Mouse (Mus musculus): ENCODE data around the gene Pam. TPM values are rescaled to one million over a fixed set of nuclear protein-coding genes. Genes with fewer than 3 reads are reported as not detected.

Gene Pam
- polyA plus RNA-seq, 1 experiment from 2014 or later, result 18.0 TPM

DNA sequence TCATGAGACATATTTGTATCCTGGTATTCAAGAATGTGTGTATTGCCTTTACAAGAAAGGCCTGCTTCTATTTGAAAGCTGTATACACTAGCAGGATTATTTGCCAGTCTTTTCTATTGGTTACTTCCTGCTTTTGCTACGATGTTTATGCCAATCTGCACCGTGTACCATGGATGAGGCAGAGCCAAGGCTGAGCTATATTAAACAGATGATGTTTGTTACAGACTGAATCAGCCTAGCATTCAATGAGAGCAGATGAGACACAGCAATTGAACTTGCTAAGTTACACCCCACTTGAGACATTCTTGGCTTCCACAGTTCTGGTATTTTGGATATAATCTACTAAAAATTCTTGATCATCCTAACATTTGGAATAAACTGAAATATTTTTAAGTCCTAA lies 267.9 kb downstream of the Pam start:
- Histone ChIP-seq H3K4me3 (ENCODE audit: low read depth, low read length) (no peak overlapping the region), H3K4me1 (ENCODE audit: control insufficient read depth, insufficient read depth, low read length) (no peaks in the 10 kb centered on the region), H3K27me3 (ENCODE audit: control insufficient read depth, insufficient read depth, low read length) (no peaks in the 10 kb centered on the region), H3K9ac (ENCODE audit: low read length) (no peak overlapping the region), H3K9me3 (ENCODE audit: control insufficient read depth, low read length) (no peaks in the 10 kb centered on the region), H3K4me2 (ENCODE audit: low read depth, severe bottlenecking) (no peak overlapping the region), H3K36me3 (ENCODE audit: control insufficient read depth, insufficient read depth, low read length) (no peaks in the 10 kb centered on the region), H3K27ac (replicated peaks; ENCODE audit: low read depth, low read length) (no peak overlapping the region)
- 86% methylated on average over 2 of the region's 2 CpGs for WGBS
- ATAC-seq (ENCODE audit: insufficient number of reproducible peaks, low FRiP score, low TSS enrichment, low read depth), result no peak
- DNase-seq (ENCODE audit: low spot score), result no peak

DNA sequence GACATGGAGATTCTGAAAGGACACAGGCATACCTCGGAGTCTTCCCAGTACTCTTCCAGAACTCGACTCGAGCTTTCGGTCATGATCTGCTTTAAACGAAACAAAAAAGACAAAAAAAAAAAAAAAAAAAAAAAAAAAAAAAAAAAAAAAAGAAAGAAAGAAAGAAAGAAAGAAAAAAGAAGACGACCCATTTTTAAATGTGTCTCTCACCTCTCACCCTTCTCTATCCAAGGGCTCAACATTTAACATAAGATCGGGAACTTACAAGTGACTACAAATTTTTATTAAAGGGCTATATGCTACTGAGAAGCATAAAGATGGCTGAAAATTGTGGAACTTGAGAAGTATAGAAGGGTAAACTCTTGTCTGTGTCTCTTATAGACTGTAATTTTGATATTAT lies 272.5 kb downstream of the Pam start:
- WGBS, result 92% methylated on average over 7 of the region's 7 CpGs
- Histone ChIP-seq H3K9me3 (ENCODE audit: control insufficient read depth, low read length) (no peaks in the 10 kb centered on the region), H3K27me3 (ENCODE audit: control insufficient read depth, insufficient read depth, low read length) (no peaks in the 10 kb centered on the region), H3K4me2 (ENCODE audit: low read depth, severe bottlenecking) (no peak overlapping the region), H3K4me3 (ENCODE audit: low read depth, low read length) (no peak overlapping the region), H3K36me3 (ENCODE audit: control insufficient read depth, insufficient read depth, low read length) (no peaks in the 10 kb centered on the region), H3K27ac (replicated peaks; ENCODE audit: low read depth, low read length) (no peak overlapping the region), H3K9ac (ENCODE audit: low read length) (no peak overlapping the region), H3K4me1 (ENCODE audit: control insufficient read depth, insufficient read depth, low read length) (no peaks in the 10 kb centered on the region)
- ATAC-seq (ENCODE audit: insufficient number of reproducible peaks, low FRiP score, low TSS enrichment, low read depth) (no peak), DNase-seq (ENCODE audit: low spot score) (no peak)

DNA sequence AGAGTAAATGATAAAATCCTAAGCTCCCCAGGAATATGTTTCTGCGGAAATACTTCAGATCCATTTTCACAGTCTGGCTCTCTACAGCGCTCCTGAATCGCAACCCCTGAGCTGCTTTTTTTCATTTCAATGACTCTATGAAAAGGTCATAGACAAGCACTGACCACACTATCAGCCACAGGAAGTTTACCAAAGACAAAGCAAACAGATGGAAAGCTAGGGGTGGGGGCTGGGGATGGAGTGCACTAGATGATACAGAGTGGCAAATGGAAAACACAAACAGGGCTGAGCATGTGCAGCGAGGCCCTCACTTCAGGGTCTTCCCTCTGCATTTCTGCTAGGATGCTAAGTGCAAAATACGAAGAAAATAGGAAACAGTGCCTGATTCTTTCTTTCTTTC lies 273.2 kb downstream of the Pam start:
- WGBS, result 94% methylated on average over 5 of the region's 5 CpGs
- no peaks in the 10 kb centered on the region for H3K4me1 ChIP-seq (ENCODE audit: control insufficient read depth, insufficient read depth, low read length)
- no peak overlapping the region for H3K27ac ChIP-seq (replicated peaks; ENCODE audit: low read depth, low read length)
- H3K9me3 ChIP-seq (ENCODE audit: control insufficient read depth, low read length), result no peaks in the 10 kb centered on the region
- H3K27me3 ChIP-seq (ENCODE audit: control insufficient read depth, insufficient read depth, low read length), result no peaks in the 10 kb centered on the region
- DNase-seq (ENCODE audit: low spot score) (no peak), ATAC-seq (ENCODE audit: insufficient number of reproducible peaks, low FRiP score, low TSS enrichment, low read depth) (no peak)
- no peak overlapping the region for H3K9ac ChIP-seq (ENCODE audit: low read length)
- no peak overlapping the region for H3K4me3 ChIP-seq (ENCODE audit: low read depth, low read length)
- H3K4me2 ChIP-seq (ENCODE audit: low read depth, severe bottlenecking), result no peak overlapping the region
- no peaks in the 10 kb centered on the region for H3K36me3 ChIP-seq (ENCODE audit: control insufficient read depth, insufficient read depth, low read length)

DNA sequence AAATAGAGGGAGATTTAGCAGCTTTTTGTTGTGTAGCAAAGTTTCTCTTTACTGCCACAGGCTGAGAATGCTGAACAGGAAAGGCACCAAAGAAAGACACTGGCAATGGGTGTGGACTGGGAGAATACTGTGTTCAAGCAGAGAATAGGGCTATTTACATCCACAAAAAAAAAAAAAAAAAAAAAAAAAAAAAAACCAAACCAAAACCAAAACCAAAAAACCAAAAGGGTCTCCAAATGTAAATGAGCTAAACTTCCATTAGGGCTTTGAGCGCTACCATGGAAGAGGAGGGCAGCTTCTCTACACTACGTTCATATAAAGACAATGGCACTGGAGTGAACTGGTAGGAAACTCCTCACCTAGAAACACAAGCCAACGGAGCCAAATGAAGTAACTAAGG lies 274.2 kb downstream of the Pam start:
- H3K36me3 ChIP-seq (ENCODE audit: control insufficient read depth, insufficient read depth, low read length), result no peaks in the 10 kb centered on the region
- no peak for DNase-seq (ENCODE audit: low spot score)
- H3K27ac ChIP-seq (replicated peaks; ENCODE audit: low read depth, low read length), result no peak overlapping the region
- 83% methylated on average over 3 of the region's 3 CpGs for WGBS
- no peak overlapping the region for H3K4me2 ChIP-seq (ENCODE audit: low read depth, severe bottlenecking)
- H3K4me3 ChIP-seq (ENCODE audit: low read depth, low read length), result no peak overlapping the region
- H3K9ac ChIP-seq (ENCODE audit: low read length), result no peak overlapping the region
- no peaks in the 10 kb centered on the region for H3K4me1 ChIP-seq (ENCODE audit: control insufficient read depth, insufficient read depth, low read length)
- ATAC-seq (ENCODE audit: insufficient number of reproducible peaks, low FRiP score, low TSS enrichment, low read depth), result no peak
- H3K9me3 ChIP-seq (ENCODE audit: control insufficient read depth, low read length), result no peaks in the 10 kb centered on the region
- H3K27me3 ChIP-seq (ENCODE audit: control insufficient read depth, insufficient read depth, low read length), result no peaks in the 10 kb centered on the region

DNA sequence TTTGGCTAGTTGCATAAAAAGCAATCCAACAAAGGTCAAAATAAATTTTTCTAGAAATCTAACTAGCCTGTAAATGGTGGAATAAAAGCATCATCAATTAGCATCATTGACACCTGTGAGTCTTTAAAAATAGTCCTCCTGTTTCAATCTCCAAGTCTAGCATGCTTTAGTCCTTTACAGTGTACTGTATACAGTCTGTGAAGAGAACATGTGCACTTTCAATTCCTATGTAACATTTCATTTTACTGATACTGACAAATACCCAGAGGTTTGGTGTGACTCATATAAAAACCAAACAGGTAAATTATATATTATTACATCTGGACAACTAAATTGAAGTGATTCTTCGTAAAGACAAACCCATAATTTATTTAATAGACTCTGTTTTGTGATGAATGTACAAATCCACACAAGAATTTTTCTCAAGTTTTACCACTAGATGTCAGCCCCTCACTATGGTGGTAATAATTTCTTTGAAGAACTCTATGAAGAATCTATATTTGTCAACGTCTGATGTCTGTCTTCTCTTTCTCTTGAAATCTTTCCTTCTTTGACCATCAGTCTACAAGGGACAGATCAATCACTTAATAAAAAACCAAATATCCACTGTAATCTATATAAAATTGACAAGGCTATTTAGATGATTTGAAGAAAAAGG lies 286.1 kb downstream of the Pam start:
- Histone ChIP-seq H3K9me3 (ENCODE audit: control insufficient read depth, low read length) (no peaks in the 10 kb centered on the region), H3K27ac (replicated peaks; ENCODE audit: low read depth, low read length) (no peak overlapping the region), H3K4me2 (ENCODE audit: low read depth, severe bottlenecking) (no peak overlapping the region), H3K4me3 (ENCODE audit: low read depth, low read length) (no peak overlapping the region), H3K4me1 (ENCODE audit: control insufficient read depth, insufficient read depth, low read length) (no peaks in the 10 kb centered on the region), H3K27me3 (ENCODE audit: control insufficient read depth, insufficient read depth, low read length) (no peaks in the 10 kb centered on the region), H3K9ac (ENCODE audit: low read length) (no peak overlapping the region), H3K36me3 (ENCODE audit: control insufficient read depth, insufficient read depth, low read length) (no peaks in the 10 kb centered on the region)
- WGBS, result 57% methylated on average over 2 of the region's 2 CpGs
- DNase-seq (ENCODE audit: low spot score) (no peak), ATAC-seq (ENCODE audit: insufficient number of reproducible peaks, low FRiP score, low TSS enrichment, low read depth) (no peak)

DNA sequence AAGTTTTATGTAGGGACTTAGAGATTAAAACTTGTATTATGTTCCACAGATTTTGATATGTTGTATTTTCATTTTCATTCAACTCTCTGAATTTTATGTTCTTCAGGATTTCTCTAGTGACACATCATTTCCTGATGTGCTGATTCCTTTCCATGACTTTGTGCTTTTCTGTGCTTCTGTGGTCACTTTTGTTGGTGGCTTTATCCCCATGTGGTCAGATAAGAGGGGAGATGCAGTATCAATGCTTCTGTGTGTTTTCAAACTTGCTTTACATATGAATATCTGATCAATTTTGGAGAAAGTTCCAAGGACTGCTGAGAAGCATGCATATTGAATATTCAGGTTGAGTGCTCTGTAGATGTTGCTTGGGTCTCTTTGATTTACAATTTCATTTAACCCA lies 290.9 kb downstream of the Pam start:
- H3K36me3 ChIP-seq (ENCODE audit: control insufficient read depth, insufficient read depth, low read length), result no peaks in the 10 kb centered on the region
- no peak overlapping the region for H3K4me2 ChIP-seq (ENCODE audit: low read depth, severe bottlenecking)
- no peak overlapping the region for H3K9ac ChIP-seq (ENCODE audit: low read length)
- H3K27me3 ChIP-seq (ENCODE audit: control insufficient read depth, insufficient read depth, low read length), result no peaks in the 10 kb centered on the region
- H3K9me3 ChIP-seq (ENCODE audit: control insufficient read depth, low read length), result no peaks in the 10 kb centered on the region
- H3K27ac ChIP-seq (replicated peaks; ENCODE audit: low read depth, low read length), result no peak overlapping the region
- no peak overlapping the region for H3K4me3 ChIP-seq (ENCODE audit: low read depth, low read length)
- no peak for ATAC-seq (ENCODE audit: insufficient number of reproducible peaks, low FRiP score, low TSS enrichment, low read depth)
- no peaks in the 10 kb centered on the region for H3K4me1 ChIP-seq (ENCODE audit: control insufficient read depth, insufficient read depth, low read length)
- no peak for DNase-seq (ENCODE audit: low spot score)

DNA sequence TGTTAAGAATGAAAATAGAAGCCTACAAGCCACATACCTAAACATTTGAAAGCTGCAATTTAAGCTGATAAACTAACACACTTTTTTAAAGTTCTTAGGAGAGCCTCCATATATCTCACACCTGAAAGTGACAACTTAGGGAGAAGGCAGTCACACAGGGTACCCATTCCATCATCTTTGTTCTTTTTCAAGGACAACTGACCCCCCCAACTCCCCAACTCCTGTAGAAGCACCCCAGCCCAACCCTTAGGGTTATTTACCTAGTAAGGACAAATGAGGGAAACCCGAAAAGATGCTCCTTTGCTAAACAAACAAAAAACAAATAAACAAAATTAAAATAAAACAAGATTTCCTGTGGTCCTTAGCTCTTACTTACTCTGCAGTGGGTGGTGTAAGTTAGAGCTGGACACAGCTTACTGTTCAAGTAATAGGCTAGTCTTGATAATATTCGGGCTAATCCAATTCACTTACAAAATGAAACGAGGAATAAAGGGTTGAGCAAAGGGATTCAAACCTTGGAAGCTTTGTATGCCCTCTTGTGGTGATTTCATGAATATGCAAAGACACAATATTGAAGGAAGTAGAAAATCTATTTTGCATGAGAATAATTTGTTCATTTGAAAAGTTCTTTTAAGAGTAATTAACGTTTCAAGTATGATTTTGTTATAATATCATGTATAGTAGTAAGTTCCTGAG lies 293.1 kb downstream of the Pam start:
- Histone ChIP-seq H3K9me3 (ENCODE audit: control insufficient read depth, low read length) (no peaks in the 10 kb centered on the region), H3K4me1 (ENCODE audit: control insufficient read depth, insufficient read depth, low read length) (no peaks in the 10 kb centered on the region), H3K27me3 (ENCODE audit: control insufficient read depth, insufficient read depth, low read length) (no peaks in the 10 kb centered on the region), H3K36me3 (ENCODE audit: control insufficient read depth, insufficient read depth, low read length) (no peaks in the 10 kb centered on the region), H3K4me2 (ENCODE audit: low read depth, severe bottlenecking) (no peak overlapping the region), H3K9ac (ENCODE audit: low read length) (no peak overlapping the region), H3K27ac (replicated peaks; ENCODE audit: low read depth, low read length) (no peak overlapping the region), H3K4me3 (ENCODE audit: low read depth, low read length) (no peak overlapping the region)
- DNase-seq (ENCODE audit: low spot score), result no peak
- no peak for ATAC-seq (ENCODE audit: insufficient number of reproducible peaks, low FRiP score, low TSS enrichment, low read depth)
- 55% methylated on average over 4 of the region's 4 CpGs for WGBS

DNA sequence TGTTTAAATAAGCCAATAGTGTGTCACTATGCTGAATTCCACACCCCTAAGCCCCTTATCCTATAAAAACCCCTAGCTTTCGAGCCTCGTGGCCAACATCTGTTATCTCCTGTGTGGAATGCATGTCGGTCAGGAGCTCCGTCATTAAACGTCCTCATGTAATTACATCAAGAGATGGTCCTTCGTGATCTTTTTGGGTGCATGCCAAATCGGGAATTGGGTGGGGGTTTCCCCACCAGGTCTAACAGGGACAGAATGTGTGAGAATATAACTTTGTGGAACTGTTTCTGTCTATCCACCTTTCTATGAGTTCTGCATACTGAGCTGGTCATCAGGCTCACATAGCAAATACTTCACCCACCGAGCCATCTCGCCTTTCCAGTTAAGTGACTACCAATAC lies 299.5 kb downstream of the Pam start:
- ATAC-seq (ENCODE audit: insufficient number of reproducible peaks, low FRiP score, low TSS enrichment, low read depth) (no peak), DNase-seq (ENCODE audit: low spot score) (no peak)
- 83% methylated on average over 9 of the region's 9 CpGs for WGBS
- no peak overlapping the region for H3K4me3 ChIP-seq (ENCODE audit: low read depth, low read length)
- H3K4me2 ChIP-seq (ENCODE audit: low read depth, severe bottlenecking), result no peak overlapping the region
- H3K9me3 ChIP-seq (ENCODE audit: control insufficient read depth, low read length), result no peaks in the 10 kb centered on the region
- H3K27ac ChIP-seq (replicated peaks; ENCODE audit: low read depth, low read length), result no peak overlapping the region
- H3K9ac ChIP-seq (ENCODE audit: low read length), result no peak overlapping the region
- H3K4me1 ChIP-seq (ENCODE audit: control insufficient read depth, insufficient read depth, low read length), result no peaks in the 10 kb centered on the region
- no peaks in the 10 kb centered on the region for H3K36me3 ChIP-seq (ENCODE audit: control insufficient read depth, insufficient read depth, low read length)
- no peaks in the 10 kb centered on the region for H3K27me3 ChIP-seq (ENCODE audit: control insufficient read depth, insufficient read depth, low read length)

DNA sequence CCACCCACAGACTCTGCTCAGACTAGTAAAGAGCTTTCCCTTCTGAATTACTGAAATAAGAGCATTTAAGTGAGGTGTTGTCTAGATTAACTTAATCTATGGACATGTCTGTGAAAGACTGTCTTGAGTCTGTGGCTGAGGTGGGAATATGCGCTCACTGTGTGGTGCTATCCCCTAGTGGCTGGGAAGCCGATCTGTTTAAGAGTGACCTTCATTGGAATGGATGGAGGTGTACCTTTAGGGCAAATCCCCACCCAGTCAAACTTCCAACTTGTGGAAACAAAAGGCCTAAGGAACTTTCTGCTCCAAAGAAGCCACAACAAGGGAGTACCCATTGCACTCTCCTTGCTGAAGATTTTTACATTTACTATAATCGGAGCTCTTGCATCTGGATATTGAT lies 301.3 kb downstream of the Pam start:
- DNase-seq (ENCODE audit: low spot score) (no peak), ATAC-seq (ENCODE audit: insufficient number of reproducible peaks, low FRiP score, low TSS enrichment, low read depth) (no peak)
- 85% methylated on average over 3 of the region's 3 CpGs for WGBS
- Histone ChIP-seq H3K4me2 (ENCODE audit: low read depth, severe bottlenecking) (no peak overlapping the region), H3K9me3 (ENCODE audit: control insufficient read depth, low read length) (no peaks in the 10 kb centered on the region), H3K27ac (replicated peaks; ENCODE audit: low read depth, low read length) (no peak overlapping the region), H3K4me3 (ENCODE audit: low read depth, low read length) (no peak overlapping the region), H3K9ac (ENCODE audit: low read length) (no peak overlapping the region), H3K36me3 (ENCODE audit: control insufficient read depth, insufficient read depth, low read length) (no peaks in the 10 kb centered on the region), H3K4me1 (ENCODE audit: control insufficient read depth, insufficient read depth, low read length) (no peaks in the 10 kb centered on the region), H3K27me3 (ENCODE audit: control insufficient read depth, insufficient read depth, low read length) (no peaks in the 10 kb centered on the region)
